Mouse (Mus musculus): Measurements from ENCODE around the gene Ccnh. TPM values are rescaled to one million over a fixed set of nuclear protein-coding genes. Genes with fewer than 3 reads are reported as not detected.
"Not testable (repeated sequence)": the region's sequence is repeated elsewhere in the genome, so short reads cannot be mapped to it uniquely, and the experiment has no call there.

Gene Ccnh
- 59.5 and 82.9 TPM in 2 replicates for total RNA-seq (2014; fragmentation: Nextera tagmentation)
- 67.4 and 86.7 TPM in 2 replicates for total RNA-seq (2017)

DNA sequence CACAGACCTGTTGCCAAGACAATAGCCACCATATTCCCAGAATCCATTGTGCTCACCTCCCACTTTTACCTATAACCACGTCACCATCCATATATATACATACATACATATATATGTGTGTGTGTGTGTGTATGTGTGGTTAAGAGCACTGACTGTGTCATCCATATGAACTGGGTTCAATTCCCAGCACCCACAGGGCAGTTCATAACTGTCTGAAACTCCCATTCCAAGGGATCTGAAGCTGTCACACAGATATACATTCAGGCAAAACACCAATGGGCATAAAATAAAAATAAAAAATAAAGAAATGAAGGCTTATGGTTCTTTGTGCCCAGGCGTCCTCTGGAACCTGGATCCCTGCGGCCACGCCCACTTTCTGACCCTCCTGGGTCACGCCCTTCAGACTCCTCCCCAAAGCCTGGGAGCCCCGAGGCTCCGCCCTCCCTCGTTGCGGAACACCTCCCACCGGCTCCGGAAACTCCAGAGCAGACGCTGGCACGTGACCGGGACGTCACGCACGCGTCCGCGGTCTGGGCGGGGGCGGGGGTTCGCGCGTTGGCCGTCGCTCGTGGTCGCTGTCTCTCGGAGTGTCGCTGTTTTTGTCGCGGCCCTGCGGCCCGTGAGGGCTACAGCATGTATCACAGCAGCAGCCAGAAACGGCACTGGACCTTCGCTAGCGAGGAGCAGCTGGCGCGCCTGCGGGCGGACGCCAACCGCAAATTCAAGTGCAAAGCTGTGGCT is at the start of gene Ccnh:
TSS of gene Ccnh (plus strand) at position 506 of the 741 bp plus-strand sequence.
- peak; percentile 95 for ATAC-seq (replicated peaks; ENCODE audit: poor library complexity, severe bottlenecking)

DNA sequence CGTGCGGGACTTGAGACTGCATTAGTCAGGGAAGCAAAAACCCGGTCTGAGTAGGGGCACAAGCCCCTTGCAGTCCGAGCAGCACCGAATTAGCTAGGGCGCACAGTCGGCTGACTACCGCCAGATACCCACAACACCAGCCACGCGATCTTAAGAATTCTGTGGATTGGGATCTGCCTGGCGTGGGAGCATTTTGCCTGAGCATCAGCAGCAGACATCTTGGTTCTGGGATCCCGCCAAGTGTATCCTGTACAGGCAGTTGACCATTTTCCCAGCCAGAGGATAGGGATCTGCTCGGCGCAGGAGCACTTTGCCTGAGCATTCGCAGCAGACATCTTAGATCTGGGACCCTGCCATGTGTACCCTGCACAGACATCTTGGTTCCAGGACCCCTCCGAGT is 45.8 kb upstream of the Ccnh start:
- ATAC-seq (replicated peaks; ENCODE audit: poor library complexity, severe bottlenecking): not testable (repeated sequence)

GRCm38 (mm10) chr13:85146471-85146870 is 42.7 kb upstream of the Ccnh start:
- ATAC-seq (replicated peaks; ENCODE audit: poor library complexity, severe bottlenecking): no peak

DNA sequence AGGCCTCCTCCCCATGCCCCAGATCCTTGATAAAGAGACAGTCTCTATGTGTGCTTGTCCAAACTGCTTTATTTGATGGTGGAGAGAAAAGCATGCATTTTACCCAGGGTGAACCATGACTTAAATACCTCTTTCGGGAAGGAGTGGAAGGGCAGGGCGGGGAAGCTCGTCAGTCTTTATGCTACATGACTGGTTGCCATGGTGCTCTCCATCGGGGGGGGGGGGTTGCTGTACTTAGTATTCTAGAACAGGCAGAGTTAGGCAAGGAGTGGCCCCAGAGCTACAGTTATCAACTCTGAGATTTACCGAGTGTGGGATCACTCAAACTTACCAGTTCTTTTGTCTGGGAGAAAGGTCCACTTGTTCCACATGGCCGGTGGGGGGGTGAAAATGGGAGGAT is 34.5 kb upstream of the Ccnh start:
- ATAC-seq (replicated peaks; ENCODE audit: poor library complexity, severe bottlenecking): no peak

DNA sequence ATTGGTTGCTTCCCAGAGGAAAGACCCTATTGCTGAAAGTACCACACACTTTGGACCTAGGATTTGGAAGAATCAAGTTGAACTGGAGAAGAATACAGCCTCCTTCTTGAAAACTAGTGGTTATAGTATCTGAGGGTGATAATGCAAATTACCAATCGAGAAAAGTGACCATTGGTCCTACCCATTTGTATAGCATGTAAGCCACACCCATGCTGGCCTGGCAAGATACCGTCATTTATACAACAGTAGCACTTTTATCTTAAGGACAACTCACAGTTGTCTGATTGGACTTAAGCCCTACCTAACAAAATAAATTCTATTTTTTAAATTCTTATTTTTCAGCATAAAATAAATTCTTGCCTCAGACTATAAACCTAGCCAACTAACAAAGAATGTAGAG is 29.2 kb upstream of the Ccnh start:
- no peak for ATAC-seq (replicated peaks; ENCODE audit: poor library complexity, severe bottlenecking)

- ATAC-seq (replicated peaks; ENCODE audit: poor library complexity, severe bottlenecking): no peak
Measured at GRCm38 (mm10) chr13:85164512-85165124, 24.6 kb upstream of the Ccnh start.

DNA sequence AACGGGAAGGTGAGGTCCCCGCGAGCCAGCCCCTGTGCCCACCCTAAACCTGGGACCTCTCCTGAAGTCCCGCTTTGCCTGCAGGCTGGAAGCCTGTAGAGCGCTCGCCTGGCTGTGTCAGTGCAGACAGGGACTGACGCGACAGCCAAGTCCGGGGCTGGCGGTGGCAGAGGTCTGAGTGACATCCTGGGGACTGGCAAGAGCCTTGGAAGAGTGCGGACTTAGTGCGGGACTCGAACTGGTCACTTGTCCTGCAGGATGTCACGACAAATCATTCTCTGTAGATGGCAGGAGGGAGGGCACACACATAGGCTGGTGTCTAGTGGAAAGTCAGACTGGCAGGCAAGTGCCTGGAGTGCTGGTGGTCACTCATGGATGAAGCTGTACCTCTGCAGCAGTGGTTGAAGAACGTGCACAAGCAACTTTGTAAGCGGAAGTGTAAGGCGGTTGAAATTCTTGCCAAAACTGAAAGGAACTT is 475 bp downstream of the Ccnh start:
- peak; percentile 62 for ATAC-seq (replicated peaks; ENCODE audit: poor library complexity, severe bottlenecking)

DNA sequence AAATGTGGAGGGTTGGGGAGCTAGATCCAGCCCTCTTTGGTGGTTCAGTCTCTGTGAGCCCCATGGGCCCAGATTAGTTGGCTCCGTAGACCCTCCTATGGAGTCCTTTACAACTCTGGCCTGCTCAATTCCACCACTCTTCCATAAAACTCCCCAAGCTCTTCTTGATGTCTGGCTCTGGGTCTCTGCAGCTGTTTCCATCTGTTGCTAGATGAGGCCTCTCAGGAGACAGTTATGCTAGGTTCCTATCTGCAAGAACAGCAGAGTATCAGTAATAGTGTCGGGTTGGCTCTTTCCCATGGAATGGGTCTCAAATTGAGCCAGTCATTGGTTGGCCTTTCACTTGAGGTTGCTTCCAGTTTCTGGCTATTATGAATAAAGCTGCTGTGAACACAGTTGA is 2.0 kb downstream of the Ccnh start:
- ATAC-seq (replicated peaks; ENCODE audit: poor library complexity, severe bottlenecking): no peak

DNA sequence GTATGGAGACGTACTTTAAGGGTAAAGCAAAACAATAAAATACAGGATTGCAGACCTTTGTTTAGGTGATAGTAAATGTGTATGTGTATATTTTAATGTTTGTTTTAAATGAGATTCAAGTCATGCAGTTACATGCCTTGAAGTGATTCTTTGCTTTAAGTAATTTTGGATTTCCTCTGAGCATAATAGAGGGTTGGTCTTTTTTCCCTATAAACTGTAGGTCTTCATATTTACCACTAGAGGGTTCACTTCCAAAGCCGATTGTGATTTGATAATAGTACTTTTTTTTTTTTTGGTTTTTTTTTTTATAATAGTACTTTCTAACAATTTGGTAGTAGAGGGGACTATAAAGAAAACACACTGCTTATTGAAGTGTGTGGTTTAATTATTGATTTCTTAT is 18.3 kb downstream of the Ccnh start:
- peak; percentile 69 for ATAC-seq (replicated peaks; ENCODE audit: poor library complexity, severe bottlenecking)

GRCm38 (mm10) chr13:85208656-85209055 is 19.4 kb downstream of the Ccnh start:
- no peak for ATAC-seq (replicated peaks; ENCODE audit: poor library complexity, severe bottlenecking)

DNA sequence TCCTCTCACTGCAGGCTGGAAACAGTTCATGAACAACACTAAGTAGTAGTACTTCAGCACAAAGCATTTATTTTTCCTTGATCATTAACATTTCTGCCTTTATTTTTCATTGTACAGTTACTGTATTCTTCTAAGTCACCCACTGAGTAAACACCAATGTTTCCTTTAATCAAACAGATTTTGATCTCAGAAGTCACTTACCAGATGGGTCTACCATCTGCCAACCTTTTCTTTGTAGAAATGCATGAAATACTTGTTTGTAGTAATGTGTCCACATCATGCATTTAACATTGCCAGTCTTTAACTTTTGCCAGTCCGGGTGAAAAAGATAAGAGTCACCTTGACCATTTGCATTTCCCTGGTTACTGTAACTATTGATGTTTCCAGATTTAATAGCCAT is 21.1 kb downstream of the Ccnh start:
- ATAC-seq (replicated peaks; ENCODE audit: poor library complexity, severe bottlenecking): no peak

GRCm38 (mm10) chr13:85218656-85219055 is 29.4 kb downstream of the Ccnh start:
- ATAC-seq (replicated peaks; ENCODE audit: poor library complexity, severe bottlenecking): no peak

- no peak for ATAC-seq (replicated peaks; ENCODE audit: poor library complexity, severe bottlenecking)
Measured at GRCm38 (mm10) chr13:85238760-85239159, 49.6 kb downstream of the Ccnh start.

Other genes with a start within 250 kb of the Ccnh start
- 48.3 and 50.0 TPM in 2 replicates for gene Rasa1, start 99.7 kb downstream of the Ccnh start, total RNA-seq (2014; fragmentation: Nextera tagmentation)
- 63.6 and 65.2 TPM in 2 replicates for gene Rasa1, start 99.7 kb downstream of the Ccnh start, total RNA-seq (2017)